Mouse (Mus musculus): ENCODE data around the gene Ap1g1.

Ap1g1 gene

GRCm38 (mm10) chr8:109790938-109791337 is 12.6 kb downstream of the Ap1g1 start:
- DNase-seq, result no peak

- DNase-seq, result no peak
Measured at GRCm38 (mm10) chr8:109795166-109795565, 16.8 kb downstream of the Ap1g1 start.

- DNase-seq, result no peak
Measured at GRCm38 (mm10) chr8:109798721-109799120, 20.4 kb downstream of the Ap1g1 start.

GRCm38 (mm10) chr8:109799245-109799644 is 20.9 kb downstream of the Ap1g1 start:
- DNase-seq, result no peak

DNA sequence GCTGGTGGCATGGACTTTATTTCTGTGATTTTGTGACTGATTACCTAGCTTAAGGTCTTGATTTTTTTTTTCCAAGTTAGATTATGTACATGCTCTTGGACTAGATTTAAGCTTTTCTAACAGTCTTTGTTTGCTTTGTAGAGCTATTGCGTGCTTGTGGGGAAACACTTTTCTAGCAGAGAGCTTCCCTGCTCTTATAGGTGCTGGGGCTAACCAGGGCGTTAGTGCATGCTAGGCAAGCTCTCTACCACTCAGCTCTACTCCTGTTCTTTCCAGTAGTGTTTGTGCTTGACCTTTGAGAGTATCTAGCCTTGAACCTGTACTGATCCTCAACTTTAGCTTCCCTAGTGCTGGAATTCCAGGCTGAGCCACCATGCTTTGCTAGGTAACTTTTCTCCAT is 22.0 kb downstream of the Ap1g1 start:
- no peak for DNase-seq

- no peak for DNase-seq
Measured at GRCm38 (mm10) chr8:109803211-109803610, 24.9 kb downstream of the Ap1g1 start.

DNA sequence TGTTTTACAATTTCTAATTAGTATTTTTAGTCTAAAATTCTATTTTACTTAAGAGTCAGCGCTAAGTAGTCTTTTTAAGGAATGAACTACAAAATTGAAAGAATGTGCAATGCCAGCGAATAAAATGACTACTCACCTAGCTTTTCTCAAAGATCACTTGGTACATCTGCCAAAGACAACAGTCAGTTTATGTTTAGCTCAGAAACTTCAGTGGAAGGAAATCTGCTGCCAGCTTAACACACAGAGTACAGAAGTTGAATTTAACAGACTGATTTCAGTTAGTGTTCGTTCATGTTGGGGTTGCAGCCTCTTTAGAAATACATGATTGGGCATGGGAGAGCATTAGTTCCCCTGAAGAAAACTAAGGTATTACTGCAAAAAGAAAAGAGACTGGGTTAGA is 25.4 kb downstream of the Ap1g1 start:
- DNase-seq, result no peak

DNA sequence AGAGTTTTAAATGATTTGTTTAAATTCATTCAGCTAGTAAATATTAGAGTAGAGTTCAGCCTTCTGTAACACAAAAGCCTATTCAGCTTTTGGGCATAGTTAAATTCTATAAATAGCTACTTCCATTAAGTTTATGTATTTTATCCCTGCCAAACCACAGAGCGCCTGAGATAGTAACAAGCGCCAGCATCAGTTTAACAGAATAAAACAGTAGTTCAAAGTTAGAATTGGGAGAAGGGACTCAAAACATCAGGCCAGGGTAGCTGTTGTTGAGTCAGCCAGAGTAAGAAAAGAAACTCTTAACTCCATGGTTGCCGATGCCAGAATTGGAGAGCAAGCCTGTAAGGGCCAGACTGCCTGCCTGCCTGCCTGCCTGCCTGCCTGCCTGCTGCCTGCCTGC is 28.2 kb downstream of the Ap1g1 start:
- no peak for DNase-seq

DNA sequence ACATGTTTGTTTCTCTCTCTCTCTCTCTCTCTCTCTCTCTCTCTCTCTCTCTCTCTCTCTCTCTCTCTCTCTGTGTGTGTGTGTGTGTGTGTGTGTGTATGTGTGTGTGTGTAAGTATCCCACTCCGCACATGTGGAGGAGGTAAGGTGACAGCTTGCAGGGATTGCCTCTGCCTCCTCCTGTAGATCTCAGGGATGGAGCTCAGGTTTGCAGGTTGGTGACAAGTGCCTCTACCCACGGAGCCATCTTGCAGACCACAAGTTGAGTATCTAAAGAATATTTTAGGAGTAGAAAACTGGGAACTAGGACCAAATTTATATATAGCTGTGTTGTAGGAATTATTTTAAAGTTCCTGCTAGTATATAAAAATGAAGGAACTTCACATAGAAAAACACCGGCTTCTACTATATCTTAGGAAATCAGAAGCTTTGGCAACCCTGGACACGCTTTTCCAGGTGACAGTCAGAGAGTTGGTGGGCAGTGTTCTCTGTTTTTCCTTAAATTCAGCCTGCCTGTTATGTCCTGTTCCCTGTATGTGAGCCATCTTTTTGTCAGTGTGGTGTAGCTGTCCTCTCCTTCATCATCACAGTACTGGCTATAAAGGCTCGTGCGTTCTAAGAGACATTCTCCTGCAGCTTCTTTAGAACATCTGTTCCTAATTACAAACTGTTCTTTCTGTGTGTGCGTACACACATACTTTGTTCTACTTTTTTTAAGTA is 29.2 kb downstream of the Ap1g1 start:
- no peak for DNase-seq

- no peak for DNase-seq
Measured at GRCm38 (mm10) chr8:109808120-109808447, 29.7 kb downstream of the Ap1g1 start.

DNA sequence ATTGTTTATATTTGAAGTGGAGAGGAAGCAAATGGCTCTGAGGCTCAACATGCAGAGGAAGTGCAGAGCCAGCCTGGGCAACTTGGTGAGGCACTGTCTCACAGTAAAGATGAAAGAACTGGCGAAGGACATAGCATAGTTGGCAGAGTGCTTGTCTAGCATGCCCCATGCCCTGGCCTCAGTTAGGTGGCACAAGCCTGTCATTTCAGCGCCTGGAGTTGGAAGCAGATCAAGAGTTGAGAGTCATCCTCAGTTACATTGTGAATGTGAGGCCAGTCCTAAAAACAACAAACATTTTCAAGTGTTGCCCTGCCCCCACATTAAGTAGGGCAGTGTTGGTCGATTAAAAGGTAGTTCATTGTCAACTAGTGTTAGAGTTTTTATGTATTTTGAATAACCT is 32.1 kb downstream of the Ap1g1 start:
- no peak for DNase-seq

- DNase-seq, result no peak
Measured at GRCm38 (mm10) chr8:109815268-109815667, 36.9 kb downstream of the Ap1g1 start.

- DNase-seq, result no peak
Measured at GRCm38 (mm10) chr8:109817933-109818332, 39.6 kb downstream of the Ap1g1 start.

DNA sequence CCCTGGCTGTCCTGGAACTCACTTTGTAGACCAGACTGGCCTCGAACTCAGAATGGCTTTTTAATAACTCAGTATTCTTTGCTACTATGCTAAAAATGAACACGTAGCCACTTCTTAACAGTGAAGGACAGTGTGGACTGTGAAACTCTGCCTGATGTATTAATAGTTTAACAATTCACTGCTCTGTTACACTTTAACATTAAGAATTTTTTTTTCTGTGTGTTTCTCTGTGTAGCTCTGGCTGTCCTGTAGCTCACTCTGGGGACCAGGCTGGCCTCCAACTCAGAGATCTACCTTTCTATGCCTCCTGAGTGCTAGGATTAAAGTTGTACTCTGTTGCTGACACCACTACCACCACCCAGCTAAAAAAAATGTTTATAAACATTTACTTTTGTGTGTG is 45.2 kb downstream of the Ap1g1 start:
- no peak for DNase-seq

- DNase-seq, result no peak
Measured at GRCm38 (mm10) chr8:109839822-109840221, 61.5 kb downstream of the Ap1g1 start.

DNA sequence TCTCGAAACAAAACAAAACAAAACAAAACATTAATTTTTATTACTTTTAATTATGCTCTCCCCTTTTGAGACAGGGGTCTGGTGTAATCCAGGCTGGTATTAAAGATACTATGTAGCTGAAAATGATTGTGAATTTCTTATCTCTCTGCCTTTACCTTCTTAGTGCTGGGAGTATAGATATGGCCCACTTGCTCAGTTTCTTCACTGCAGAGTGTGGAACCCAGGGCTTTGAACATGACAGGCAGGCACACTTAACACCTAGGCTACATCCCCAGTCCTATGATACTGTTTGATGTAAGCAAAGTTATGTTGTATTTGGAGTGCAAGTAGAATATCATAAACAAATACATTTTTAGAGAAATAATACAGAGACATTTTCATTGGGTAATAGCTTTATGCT is 64.1 kb downstream of the Ap1g1 start:
- DNase-seq, result no peak

- no peak for DNase-seq
Measured at GRCm38 (mm10) chr8:109847866-109848265, 69.5 kb downstream of the Ap1g1 start.

DNA sequence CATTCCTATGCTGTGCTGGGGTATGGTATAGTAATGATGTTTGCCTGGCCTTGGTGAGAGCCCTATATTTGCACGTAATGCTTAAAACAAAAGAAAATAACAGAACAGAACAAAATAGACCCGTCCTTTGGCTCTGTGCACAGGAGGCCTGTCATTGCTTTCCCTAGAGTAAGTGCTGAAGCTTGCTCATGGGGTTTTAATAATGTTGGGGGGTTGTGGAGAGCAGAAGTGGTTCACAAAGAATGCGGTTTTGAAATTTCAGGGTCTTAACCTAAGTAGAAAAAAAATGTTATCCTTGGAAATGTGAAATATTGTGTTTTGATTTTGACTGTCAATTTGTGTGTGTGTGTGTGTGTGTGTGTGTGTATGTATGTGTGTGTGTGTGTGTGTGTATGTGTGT is 70.6 kb downstream of the Ap1g1 start:
- no peak for DNase-seq

DNA sequence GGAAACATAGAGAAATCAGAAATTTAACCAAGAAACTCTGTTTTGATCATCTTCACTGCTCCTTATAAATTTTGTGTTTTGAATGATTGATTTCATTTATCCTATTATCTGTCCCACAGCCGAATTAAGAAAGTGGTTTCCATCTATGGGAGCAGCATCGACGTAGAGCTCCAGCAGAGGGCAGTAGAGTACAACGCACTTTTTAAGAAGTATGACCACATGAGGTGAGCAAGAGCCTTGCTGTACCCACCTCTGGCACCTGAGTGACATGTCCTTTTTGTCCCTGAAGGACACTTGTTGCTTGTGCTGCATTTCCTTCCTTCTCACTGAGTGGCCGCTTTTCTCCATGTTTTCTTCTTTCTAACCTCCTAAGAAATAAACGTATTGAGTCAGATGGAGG is 75.1 kb downstream of the Ap1g1 start:
- DNase-seq, result peak; percentile 51

- no peak for DNase-seq
Measured at GRCm38 (mm10) chr8:109854522-109854921, 76.2 kb downstream of the Ap1g1 start.

DNA sequence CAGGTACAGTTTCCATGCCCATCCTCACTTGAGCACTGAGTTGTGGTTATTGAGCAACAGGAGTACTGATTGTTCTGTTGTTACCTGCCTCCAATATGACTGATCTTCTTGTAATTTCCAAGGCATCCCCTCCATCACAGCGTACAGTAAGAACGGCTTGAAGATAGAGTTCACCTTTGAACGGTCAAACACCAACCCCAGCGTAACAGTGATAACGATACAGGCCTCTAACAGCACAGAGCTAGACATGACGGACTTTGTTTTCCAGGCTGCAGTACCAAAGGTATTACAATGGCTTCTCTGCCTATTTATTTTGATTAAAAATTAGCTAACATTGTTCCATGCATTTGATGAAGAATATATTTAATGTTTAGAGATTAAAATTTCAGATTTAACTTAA is 77.1 kb downstream of the Ap1g1 start:
- no peak for DNase-seq

DNA sequence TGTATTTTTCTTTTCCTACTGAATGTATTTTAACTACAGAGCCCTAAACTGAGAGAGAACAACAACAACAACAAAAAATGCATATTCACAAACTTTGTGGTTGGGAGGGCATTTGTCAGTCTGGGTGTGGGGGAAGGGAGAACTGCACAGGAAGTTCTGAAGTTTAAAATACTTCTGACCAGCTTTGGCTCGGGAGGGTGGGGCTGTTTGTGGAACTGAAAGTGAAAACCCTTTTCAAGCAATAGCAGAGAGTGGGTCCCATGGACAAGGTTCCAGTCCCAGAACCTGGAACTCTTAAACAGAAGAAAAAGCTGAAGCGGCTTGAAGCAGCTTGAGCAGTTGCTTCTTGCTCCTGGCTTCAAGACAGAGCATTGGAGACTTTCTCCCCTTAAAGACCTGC is 85.0 kb downstream of the Ap1g1 start:
- no peak for DNase-seq

- no peak for DNase-seq
Measured at GRCm38 (mm10) chr8:109864798-109865197, 86.4 kb downstream of the Ap1g1 start.

DNA sequence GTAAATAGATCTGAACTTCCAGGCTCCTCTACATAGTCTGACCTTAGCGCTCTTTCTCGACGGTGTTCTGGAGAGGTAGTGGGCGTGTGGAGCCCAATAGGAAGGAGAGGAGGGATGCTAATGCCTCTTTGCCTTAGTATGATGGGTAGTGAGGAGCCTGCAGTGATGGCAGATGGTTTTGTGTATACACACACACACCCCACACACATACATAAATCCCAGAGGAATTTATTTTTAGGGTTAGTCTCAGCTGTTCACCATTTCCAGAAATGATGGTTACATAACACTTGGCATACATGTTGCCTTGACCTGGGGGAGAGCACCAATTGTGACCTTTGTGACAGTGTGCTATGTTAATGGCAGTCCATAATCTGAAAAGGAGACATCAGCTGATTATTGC is 87.2 kb downstream of the Ap1g1 start:
- DNase-seq, result no peak

- DNase-seq, result no peak
Measured at GRCm38 (mm10) chr8:109866690-109867089, 88.3 kb downstream of the Ap1g1 start.
